Mouse (Mus musculus): ENCODE data around the gene Fggy. TPM values are rescaled to one million over a fixed set of nuclear protein-coding genes. Genes with fewer than 3 reads are reported as not detected.

Fggy gene
- polyA plus RNA-seq, 1 experiment, result 11.4 TPM

DNA sequence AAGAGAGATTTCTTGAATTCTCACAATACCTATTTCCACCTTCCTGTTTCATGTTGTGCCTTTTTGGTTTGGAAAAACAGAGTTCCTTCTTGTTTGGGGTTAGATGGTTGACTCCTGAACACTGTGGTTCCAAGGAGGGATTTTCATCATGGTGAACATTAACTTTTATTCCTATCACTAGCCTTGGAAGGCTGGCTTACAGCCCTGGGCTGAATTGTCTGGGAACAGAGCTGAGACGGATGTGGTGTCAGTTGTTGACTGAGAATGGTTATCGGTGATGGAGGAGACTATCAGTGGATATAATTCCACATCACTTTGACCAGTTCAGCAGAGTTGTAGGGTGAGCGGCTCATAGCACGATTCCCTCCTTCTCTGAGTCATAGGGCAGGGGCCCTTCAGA is 178.7 kb downstream of the Fggy start:
- no peak overlapping the region for H3K27ac ChIP-seq (ENCODE audit: insufficient read depth, low read length)
- H3K4me3 ChIP-seq (replicated peaks; ENCODE audit: insufficient read depth, low read depth, low read length), result no peak overlapping the region
- no peaks in the 10 kb centered on the region for H3K27me3 ChIP-seq (ENCODE audit: control insufficient read depth, insufficient read depth, low read length)
- no peak for DNase-seq
- 97% methylated on average over 4 of the region's 4 CpGs for WGBS
- TF ChIP-seq CTCF (IDR thresholded peaks at IDR 0.05; ENCODE audit: borderline replicate concordance, insufficient read depth, low read depth, low read length) (no peak), POLR2A (IDR thresholded peaks at IDR 0.05; ENCODE audit: borderline replicate concordance, insufficient read depth, low read length) (no peak)
- H3K4me1 ChIP-seq (ENCODE audit: control insufficient read depth, insufficient read depth, low read length), result no peaks in the 10 kb centered on the region

DNA sequence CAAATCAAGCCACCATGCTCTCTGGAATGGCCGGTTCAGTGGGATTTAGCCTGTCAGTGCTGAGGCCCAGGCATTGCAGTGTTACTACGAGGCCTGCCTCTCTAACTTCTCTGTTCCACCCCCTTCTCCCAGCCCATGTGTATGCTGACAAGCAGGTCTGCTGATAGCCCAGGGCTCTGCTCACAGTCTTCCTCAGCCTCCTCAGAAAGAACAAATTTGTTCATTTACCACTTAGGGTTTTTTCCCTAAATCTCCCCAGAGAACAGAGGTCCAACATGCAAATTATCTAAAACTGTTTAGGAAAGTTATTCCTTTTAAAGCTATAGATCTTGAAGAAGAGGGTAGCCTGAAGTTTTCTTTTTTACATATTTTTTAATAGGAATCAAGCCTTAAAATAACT is 179.4 kb downstream of the Fggy start:
- H3K27me3 ChIP-seq (ENCODE audit: control insufficient read depth, insufficient read depth, low read length), result no peaks in the 10 kb centered on the region
- DNase-seq, result no peak
- no peak for TF ChIP-seq CTCF (IDR thresholded peaks at IDR 0.05; ENCODE audit: borderline replicate concordance, insufficient read depth, low read depth, low read length)
- H3K27ac ChIP-seq (ENCODE audit: insufficient read depth, low read length), result no peak overlapping the region
- no peak overlapping the region for H3K4me3 ChIP-seq (replicated peaks; ENCODE audit: insufficient read depth, low read depth, low read length)
- no peaks in the 10 kb centered on the region for H3K4me1 ChIP-seq (ENCODE audit: control insufficient read depth, insufficient read depth, low read length)
- WGBS, result 89% methylated on average over 2 of the region's 2 CpGs

DNA sequence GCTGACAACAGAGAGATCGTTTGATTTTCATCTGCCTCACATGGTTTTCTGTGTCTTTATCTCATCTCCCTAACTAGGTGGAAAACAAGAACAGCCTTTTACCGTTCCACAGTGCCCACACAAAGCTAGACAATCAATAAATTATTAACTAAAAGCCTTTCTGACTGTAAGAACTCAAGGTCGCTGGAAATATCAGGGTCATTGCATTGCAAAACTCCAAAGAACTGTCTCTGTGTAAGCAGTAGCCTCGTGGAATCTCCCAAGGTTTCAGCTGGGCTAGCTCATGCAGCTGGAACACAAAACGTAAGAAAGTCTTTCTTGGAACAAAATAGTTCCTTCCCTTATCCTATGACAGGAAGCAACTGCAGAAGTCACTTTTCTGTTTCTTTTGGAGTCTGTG is 180.9 kb downstream of the Fggy start:
- H3K4me1 ChIP-seq (ENCODE audit: control insufficient read depth, insufficient read depth, low read length), result no peaks in the 10 kb centered on the region
- WGBS, result 56% methylated on average over 5 of the region's 5 CpGs
- no peak overlapping the region for H3K27ac ChIP-seq (ENCODE audit: insufficient read depth, low read length)
- TF ChIP-seq POLR2A (IDR thresholded peaks at IDR 0.05; ENCODE audit: borderline replicate concordance, insufficient read depth, low read length) (no peak), CTCF (IDR thresholded peaks at IDR 0.05; ENCODE audit: borderline replicate concordance, insufficient read depth, low read depth, low read length) (no peak)
- no peaks in the 10 kb centered on the region for H3K27me3 ChIP-seq (ENCODE audit: control insufficient read depth, insufficient read depth, low read length)
- DNase-seq, result no peak
- no peak overlapping the region for H3K4me3 ChIP-seq (replicated peaks; ENCODE audit: insufficient read depth, low read depth, low read length)

DNA sequence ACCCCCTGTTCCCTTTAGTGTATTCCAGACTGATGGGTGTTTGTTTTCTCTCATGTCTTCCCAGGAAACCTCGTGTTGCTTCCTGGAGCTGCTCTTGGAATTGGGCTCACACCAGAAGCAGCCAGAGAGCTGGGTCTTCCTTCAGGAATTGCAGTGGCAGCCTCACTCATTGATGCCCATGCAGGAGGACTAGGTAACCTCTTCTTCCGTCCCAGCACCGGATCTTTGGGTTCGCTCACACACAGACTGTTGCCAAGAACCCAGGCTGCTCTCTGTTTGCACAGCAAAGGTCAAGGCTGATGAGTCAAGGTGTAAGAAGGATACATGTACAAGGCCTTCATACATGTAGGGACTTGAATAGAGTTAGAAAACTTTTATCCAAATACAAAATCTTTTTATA is 181.4 kb downstream of the Fggy start:
- Histone ChIP-seq H3K27me3 (ENCODE audit: control insufficient read depth, insufficient read depth, low read length) (no peaks in the 10 kb centered on the region), H3K27ac (ENCODE audit: insufficient read depth, low read length) (no peak overlapping the region), H3K4me1 (ENCODE audit: control insufficient read depth, insufficient read depth, low read length) (no peaks in the 10 kb centered on the region), H3K4me3 (replicated peaks; ENCODE audit: insufficient read depth, low read depth, low read length) (no peak overlapping the region)
- no peak for TF ChIP-seq CTCF (IDR thresholded peaks at IDR 0.05; ENCODE audit: borderline replicate concordance, insufficient read depth, low read depth, low read length)
- no peak for TF ChIP-seq POLR2A (IDR thresholded peaks at IDR 0.05; ENCODE audit: borderline replicate concordance, insufficient read depth, low read length)
- no peak for DNase-seq
- WGBS, result 73% methylated on average over 4 of the region's 4 CpGs

DNA sequence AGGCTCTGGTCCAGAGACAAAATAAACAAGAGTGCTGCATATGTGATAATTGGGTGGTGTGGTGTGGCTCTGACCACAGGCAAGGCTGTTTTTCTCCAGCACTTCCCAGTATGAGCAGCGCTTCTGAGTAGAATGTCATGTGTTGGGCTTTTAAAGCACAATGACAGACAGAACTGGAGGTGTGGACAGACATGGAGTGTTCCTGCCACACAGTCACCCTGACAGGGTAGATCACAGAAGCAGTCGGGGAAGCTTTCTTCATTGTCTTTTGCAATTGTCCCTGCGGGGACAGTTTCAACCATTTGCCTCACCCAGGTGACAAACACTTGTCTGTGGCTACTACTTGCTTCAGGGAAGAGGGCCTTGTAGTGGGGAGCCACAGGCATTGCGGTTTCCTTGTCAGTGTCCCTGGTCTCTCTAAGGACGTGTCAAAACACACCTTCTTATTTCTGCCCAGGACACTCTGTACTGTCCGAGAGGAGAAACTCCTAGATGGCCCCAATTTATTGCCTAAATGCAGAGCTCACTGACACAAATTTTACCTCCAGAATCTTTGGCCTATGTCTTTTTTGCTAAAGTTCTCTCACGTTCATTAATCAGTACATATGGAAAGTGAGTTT is 183.9 kb downstream of the Fggy start:
- DNase-seq, result no peak
- Histone ChIP-seq H3K4me3 (replicated peaks; ENCODE audit: insufficient read depth, low read depth, low read length) (no peak overlapping the region), H3K27me3 (ENCODE audit: control insufficient read depth, insufficient read depth, low read length) (no peaks in the 10 kb centered on the region), H3K27ac (ENCODE audit: insufficient read depth, low read length) (no peak overlapping the region), H3K4me1 (ENCODE audit: control insufficient read depth, insufficient read depth, low read length) (no peaks in the 10 kb centered on the region)
- 91% methylated on average over 7 of the region's 7 CpGs for whole genome bisulfite sequencing
- TF ChIP-seq POLR2A (IDR thresholded peaks at IDR 0.05; ENCODE audit: borderline replicate concordance, insufficient read depth, low read length) (no peak), CTCF (IDR thresholded peaks at IDR 0.05; ENCODE audit: borderline replicate concordance, insufficient read depth, low read depth, low read length) (no peak)

DNA sequence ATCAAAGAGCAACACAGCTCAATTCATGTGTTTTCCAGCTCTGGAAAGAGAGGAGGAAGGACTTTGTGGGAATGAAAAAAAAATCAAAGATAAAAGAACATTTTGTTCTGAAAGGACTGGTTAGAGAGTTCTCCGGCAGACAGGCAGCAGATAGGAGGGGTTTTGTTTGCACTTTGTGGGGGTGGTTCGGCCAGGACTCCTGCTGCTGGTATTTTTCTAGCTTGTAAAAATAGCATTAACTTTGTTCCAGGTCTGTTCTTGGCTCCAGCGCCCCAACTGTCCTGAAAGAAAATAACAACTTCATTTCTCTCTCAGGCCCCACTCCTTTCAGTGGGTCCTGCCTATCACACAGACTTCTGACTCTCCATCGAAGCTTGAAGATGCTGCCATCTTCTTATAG is 185.7 kb downstream of the Fggy start:
- DNase-seq, result peak in 1 of 2 experiments; percentile 17
- no peak for TF ChIP-seq CTCF (IDR thresholded peaks at IDR 0.05; ENCODE audit: borderline replicate concordance, insufficient read depth, low read depth, low read length)
- Histone ChIP-seq H3K27ac (ENCODE audit: insufficient read depth, low read length) (no peak overlapping the region), H3K27me3 (ENCODE audit: control insufficient read depth, insufficient read depth, low read length) (no peaks in the 10 kb centered on the region), H3K4me3 (replicated peaks; ENCODE audit: insufficient read depth, low read depth, low read length) (no peak overlapping the region), H3K4me1 (ENCODE audit: control insufficient read depth, insufficient read depth, low read length) (no peaks in the 10 kb centered on the region)
- 25% methylated on average over 4 of the region's 4 CpGs for WGBS

- no peak overlapping the region for H3K27ac ChIP-seq (ENCODE audit: insufficient read depth, low read length)
- no peak for DNase-seq
- 89% methylated on average over 6 of the region's 6 CpGs for WGBS
- no peaks in the 10 kb centered on the region for H3K4me1 ChIP-seq (ENCODE audit: control insufficient read depth, insufficient read depth, low read length)
- H3K27me3 ChIP-seq (ENCODE audit: control insufficient read depth, insufficient read depth, low read length), result no peaks in the 10 kb centered on the region
- TF ChIP-seq CTCF (IDR thresholded peaks at IDR 0.05; ENCODE audit: borderline replicate concordance, insufficient read depth, low read depth, low read length), result no peak
- no peak for TF ChIP-seq POLR2A (IDR thresholded peaks at IDR 0.05; ENCODE audit: borderline replicate concordance, insufficient read depth, low read length)
- H3K4me3 ChIP-seq (replicated peaks; ENCODE audit: insufficient read depth, low read depth, low read length), result no peak overlapping the region
Measured at GRCm38 (mm10) chr4:95746954-95747353, 189.6 kb downstream of the Fggy start.

GRCm38 (mm10) chr4:95747415-95748202 is 190.3 kb downstream of the Fggy start:
- Histone ChIP-seq H3K27ac (ENCODE audit: insufficient read depth, low read length) (no peak overlapping the region), H3K4me1 (ENCODE audit: control insufficient read depth, insufficient read depth, low read length) (no peaks in the 10 kb centered on the region), H3K27me3 (ENCODE audit: control insufficient read depth, insufficient read depth, low read length) (no peaks in the 10 kb centered on the region), H3K4me3 (replicated peaks; ENCODE audit: insufficient read depth, low read depth, low read length) (no peak overlapping the region)
- TF ChIP-seq POLR2A (IDR thresholded peaks at IDR 0.05; ENCODE audit: borderline replicate concordance, insufficient read depth, low read length) (no peak), CTCF (IDR thresholded peaks at IDR 0.05; ENCODE audit: borderline replicate concordance, insufficient read depth, low read depth, low read length) (no peak)
- DNase-seq, result no peak
- WGBS, result 66% methylated on average over 12 of the region's 12 CpGs
